Mouse (Mus musculus): ENCODE results near the gene Tmem86b.
"Not testable (repeated sequence)": the region's sequence is repeated elsewhere in the genome, so short reads cannot be mapped to it uniquely, and the experiment has no call there.

Tmem86b gene

GRCm38 (mm10) chr7:4581481-4581880, 49.7 kb downstream of the Tmem86b start:
- not testable (repeated sequence) for DNase-seq (ENCODE audit: low read depth, low spot score)
